Mouse (Mus musculus) ES-E14 (cell line): ENCODE measurements around the gene Nodal. TPM values are rescaled to one million over a fixed set of nuclear protein-coding genes. Genes with fewer than 3 reads are reported as not detected.

Experiments
- DNase-seq: peaks from one replicate; pipeline ENCODE4 v3.0.0-alpha.2; 2013; ENCODE audit warnings: low read depth, low spot score
- H3K27ac ChIP-seq: 2 replicates; pipeline ENCODE4 v1.5.1; 2012; ENCODE audit warnings: low read depth, mild to moderate bottlenecking, low read length, moderate library complexity, mixed read lengths; ENCODE audit not compliant: poor library complexity, insufficient read depth, severe bottlenecking
- H3K36me3 ChIP-seq: 2 replicates; pipeline ENCODE4 v1.6.1; 2012; ENCODE audit warnings: mild to moderate bottlenecking, low read length, moderate library complexity, mixed read lengths; ENCODE audit not compliant: control insufficient read depth, poor library complexity, insufficient read depth, severe bottlenecking
- H3K4me1 ChIP-seq, 2 experiments: fragments of 150-350 bp in 1 of 2; sonication (generic) in 1 of 2; 2 replicates each; pipeline ENCODE4 v1.6.1; 2012; ENCODE audit warnings: low read length in 2 of 2, mild to moderate bottlenecking in 1 of 2, mixed read lengths in 1 of 2; ENCODE audit not compliant: control insufficient read depth in 2 of 2, insufficient read depth in 2 of 2, poor library complexity in 1 of 2
- H3K4me3 ChIP-seq, 2 experiments: fragments of 150-350 bp in 1 of 2; sonication (generic) in 1 of 2; 2 replicates each; pipeline ENCODE4 v1.5.1; 2012; ENCODE audit warnings: low read length in 2 of 2, low read depth in 1 of 2, mild to moderate bottlenecking in 1 of 2, mixed read lengths in 1 of 2; ENCODE audit not compliant: insufficient read depth in 1 of 2, poor library complexity in 1 of 2, severe bottlenecking in 1 of 2
- H3K9ac ChIP-seq: 2 replicates; pipeline ENCODE4 v1.6.1; 2012; ENCODE audit warnings: low read depth, mild to moderate bottlenecking, low read length, mixed read lengths; ENCODE audit not compliant: poor library complexity, insufficient read depth, severe bottlenecking
- H3K9me3 ChIP-seq: fragments of 150-350 bp; sonication (generic); 2 replicates; pipeline ENCODE4 v1.6.1; 2012; ENCODE audit warnings: low read depth, mild to moderate bottlenecking, low read length; ENCODE audit not compliant: control insufficient read depth, insufficient read depth
- CHD2 ChIP-seq: IDR thresholded peaks from 2 replicates; pipeline ENCODE4 v1.6.1; 2014; ENCODE audit warnings: mild to moderate bottlenecking, low read depth, low read length, inconsistent platforms
- HCFC1 ChIP-seq: IDR thresholded peaks from 2 replicates; pipeline ENCODE4 v1.6.1; 2012; ENCODE audit warnings: low read length, inconsistent platforms, borderline replicate concordance; ENCODE audit not compliant: insufficient read depth
- MAFK ChIP-seq: IDR thresholded peaks from 2 replicates; pipeline ENCODE4 v1.6.1; 2014; ENCODE audit warnings: mild to moderate bottlenecking, low read depth, low read length, inconsistent platforms; ENCODE audit not compliant: insufficient read depth
- ZC3H11A ChIP-seq: IDR thresholded peaks from 2 replicates; pipeline ENCODE4 v1.6.1; 2012; ENCODE audit warnings: low read depth, mild to moderate bottlenecking, inconsistent platforms, low read length, borderline replicate concordance
- ZNF384 ChIP-seq: IDR thresholded peaks from 2 replicates; pipeline ENCODE4 v1.6.1; 2012; ENCODE audit warnings: low read depth, low read length, inconsistent platforms
- in situ Hi-C, 2 experiments: fragments of 600-800 bp; cut with MboI; formaldehyde crosslinking; loops; one replicate each; pipeline ENCODE4 v1.15.1; 2025; ENCODE audit warnings: low sequenced_read_pairs in 2 of 2, inconsistent platforms in 1 of 2; ENCODE audit not compliant: unreplicated experiment in 2 of 2
- total RNA-seq: library from RNA; depleted of rRNA; stranded (reverse); fragments of 300-350 nt; gene quantifications from 2 replicates; pipeline ENCODE4 v1.2.3, GENCODE M21; 2012

Nodal gene
- total RNA-seq, 1 experiment, result 164 TPM

- no peaks in the 10 kb centered on the region for H3K9me3 ChIP-seq
- TF ChIP-seq MAFK, result no peak
- TF ChIP-seq CHD2, result no peak
- no peak for TF ChIP-seq ZNF384
- no peak for TF ChIP-seq HCFC1
- TF ChIP-seq ZC3H11A, result no peak
- H3K27ac ChIP-seq, result no peak overlapping the region
- no peak overlapping the region for H3K4me3 ChIP-seq
- peaks cover 17 to 53% of the 10 kb centered on the region in 2 experiments; a peak in 3 of 4 replicates for H3K4me1 ChIP-seq
- in situ Hi-C loops, result no loop called here
- H3K36me3 ChIP-seq, result peaks cover 28% of the 10 kb centered on the region
- no peak overlapping the region for H3K9ac ChIP-seq
- DNase-seq, result no peak
Measured at GRCm38 (mm10) chr10:61372585-61372923, 45.2 kb upstream of the Nodal start.

GRCm38 (mm10) chr10:61374076-61374475, 43.7 kb upstream of the Nodal start:
- no peak overlapping the region for H3K4me3 ChIP-seq
- no peaks in the 10 kb centered on the region for H3K9me3 ChIP-seq
- TF ChIP-seq CHD2 (no peak), MAFK (no peak), ZC3H11A (no peak), ZNF384 (no peak), HCFC1 (no peak)
- no peak overlapping the region for H3K9ac ChIP-seq
- 0 out of 2 replicates have a peak overlapping the region, but pooled peaks have one; percentile 1 for H3K27ac ChIP-seq
- H3K4me1 ChIP-seq, result peaks cover 16 to 62% of the 10 kb centered on the region in 2 experiments; a peak in 3 of 4 replicates
- no peak for DNase-seq
- H3K36me3 ChIP-seq, result peaks cover 33% of the 10 kb centered on the region
- in situ Hi-C loops, result no loop called here

GRCm38 (mm10) chr10:61374771-61375481, 42.8 kb upstream of the Nodal start:
- peak overlapping the region; percentile 11; the same call in 1 of the 2 replicates for H3K27ac ChIP-seq
- in situ Hi-C loops, result no loop called here
- DNase-seq, result no peak
- TF ChIP-seq ZC3H11A (no peak), ZNF384 (no peak), HCFC1 (no peak), CHD2 (no peak), MAFK (no peak)
- H3K9ac ChIP-seq, result no peak overlapping the region
- H3K4me1 ChIP-seq, result peaks cover 16 to 71% of the 10 kb centered on the region in 2 experiments; a peak in 3 of 4 replicates
- H3K36me3 ChIP-seq, result peaks cover 40% of the 10 kb centered on the region
- H3K4me3 ChIP-seq, result no peak overlapping the region
- no peaks in the 10 kb centered on the region for H3K9me3 ChIP-seq

GRCm38 (mm10) chr10:61378050-61378449, 39.7 kb upstream of the Nodal start:
- Histone ChIP-seq H3K27ac (no peak overlapping the region), H3K9me3 (no peaks in the 10 kb centered on the region), H3K36me3 (peaks cover 29% of the 10 kb centered on the region), H3K9ac (no peak overlapping the region), H3K4me1 (peaks cover 25 to 65% of the 10 kb centered on the region in 2 experiments; a peak in 3 of 4 replicates), H3K4me3 (no peak overlapping the region)
- no peak for DNase-seq
- in situ Hi-C loops, result no loop called here
- no peak for TF ChIP-seq ZC3H11A
- TF ChIP-seq ZNF384, result no peak
- no peak for TF ChIP-seq MAFK
- TF ChIP-seq HCFC1, result no peak
- no peak for TF ChIP-seq CHD2

- no peak for TF ChIP-seq ZC3H11A
- no peak for TF ChIP-seq HCFC1
- no peak for TF ChIP-seq CHD2
- TF ChIP-seq ZNF384, result no peak
- TF ChIP-seq MAFK, result no peak
- in situ Hi-C loops, result no loop called here
- Histone ChIP-seq H3K9me3 (no peaks in the 10 kb centered on the region), H3K4me1 (peaks cover 23 to 62% of the 10 kb centered on the region in 2 experiments; a peak in 3 of 4 replicates), H3K27ac (no peak overlapping the region), H3K4me3 (no peak overlapping the region), H3K36me3 (peaks cover 25% of the 10 kb centered on the region), H3K9ac (no peak overlapping the region)
- no peak for DNase-seq
Measured at GRCm38 (mm10) chr10:61378698-61379097, 39.1 kb upstream of the Nodal start.
